Mouse (Mus musculus) CH12.LX (cell line): ENCODE measurements around the gene Sdsl. TPM values are rescaled to one million over a fixed set of nuclear protein-coding genes. Genes with fewer than 3 reads are reported as not detected.

Experiments used
- DNase-seq: peaks from one replicate; pipeline ENCODE4 v3.0.0-alpha.2; 2013; ENCODE audit errors: extremely low read depth
- H3K27ac ChIP-seq: 2 replicates; pipeline ENCODE4 v1.5.1; 2012; ENCODE audit warnings: low read depth, mild to moderate bottlenecking, control low read depth, moderate library complexity; ENCODE audit not compliant: insufficient read depth
- H3K27me3 ChIP-seq: replicated peaks from 2 replicates; pipeline ENCODE3; 2012; ENCODE audit warnings: inconsistent platforms
- H3K36me3 ChIP-seq, 2 experiments: replicated peaks in 1 of 2; 2 replicates each; pipeline versions ENCODE3 to v1.6.1; 2012; ENCODE audit warnings: inconsistent platforms in 1 of 2, low read length in 1 of 2, mild to moderate bottlenecking in 1 of 2, mixed read lengths in 1 of 2, moderate library complexity in 1 of 2; ENCODE audit not compliant: control insufficient read depth in 1 of 2, insufficient read depth in 1 of 2
- H3K4me1 ChIP-seq, 2 experiments: 2 replicates each; pipeline ENCODE4 v1.6.1; 2012; ENCODE audit warnings: inconsistent platforms in 1 of 2, moderate library complexity in 1 of 2; ENCODE audit not compliant: insufficient read depth in 2 of 2, control insufficient read depth in 1 of 2
- H3K4me2 ChIP-seq: 2 replicates; pipeline ENCODE4 v1.6.1; 2012; ENCODE audit warnings: low read depth, mild to moderate bottlenecking, control low read depth; ENCODE audit not compliant: poor library complexity, insufficient read depth, severe bottlenecking
- H3K4me3 ChIP-seq, 3 experiments: fragments of 150-350 bp in 1 of 3; sonication (generic) in 1 of 3; replicated peaks in 1 of 3; 2 replicates each; pipeline versions ENCODE3 to v1.5.1; 2011 to 2012; ENCODE audit warnings: low read depth in 2 of 3, low read length in 2 of 3, mild to moderate bottlenecking in 2 of 3, moderate library complexity in 2 of 3, control low read depth in 1 of 3, improper control_type of control experiment in 1 of 3, inconsistent platforms in 1 of 3, mixed read lengths in 1 of 3; ENCODE audit not compliant: poor library complexity in 1 of 3
- H3K79me2 ChIP-seq: replicated peaks from 2 replicates; pipeline ENCODE4 v1.6.1; 2012; ENCODE audit warnings: mild to moderate bottlenecking, moderate library complexity; ENCODE audit not compliant: control insufficient read depth, poor library complexity, insufficient read depth, severe bottlenecking; ENCODE audit errors: extremely low read depth
- H3K9ac ChIP-seq: 2 replicates; pipeline ENCODE4 v1.6.1; 2012; ENCODE audit warnings: low read depth, mild to moderate bottlenecking, control low read depth, moderate library complexity; ENCODE audit not compliant: insufficient read depth
- H3K9me3 ChIP-seq: replicated peaks from 2 replicates; pipeline ENCODE3; 2012; ENCODE audit warnings: low read length, inconsistent platforms, mixed read lengths
- BHLHE40 ChIP-seq: IDR thresholded peaks from 2 replicates; pipeline ENCODE4 v1.6.1; 2011; ENCODE audit warnings: mild to moderate bottlenecking, low read depth, low read length, improper control_type of control experiment
- CHD2 ChIP-seq: IDR thresholded peaks from 2 replicates; pipeline ENCODE4 v1.6.1; 2011; ENCODE audit warnings: low read length, improper control_type of control experiment
- CTCF ChIP-seq, 2 experiments: IDR thresholded peaks in 1 of 2; conservative IDR thresholded peaks in 1 of 2; 2 replicates each; pipeline ENCODE4 v1.5.1; 2011 to 2012; ENCODE audit warnings: low read depth in 2 of 2, low read length in 2 of 2, improper control_type of control experiment in 1 of 2, inconsistent platforms in 1 of 2, mild to moderate bottlenecking in 1 of 2, moderate library complexity in 1 of 2
- E2F4 ChIP-seq: IDR thresholded peaks from 2 replicates; pipeline ENCODE4 v1.6.1; 2011; ENCODE audit warnings: low read depth, low read length, improper control_type of control experiment; ENCODE audit not compliant: insufficient replicate concordance
- ELF1 ChIP-seq: IDR thresholded peaks from 2 replicates; pipeline ENCODE4 v1.6.1; 2014; ENCODE audit warnings: low read depth, mild to moderate bottlenecking, inconsistent platforms, low read length, improper control_type of control experiment
- EP300 ChIP-seq: IDR thresholded peaks from 2 replicates; pipeline ENCODE4 v1.6.1; 2011; ENCODE audit warnings: low read length, improper control_type of control experiment
- ETS1 ChIP-seq: conservative IDR thresholded peaks from 2 replicates; pipeline ENCODE4 v1.6.1; 2012; ENCODE audit warnings: low read depth, mild to moderate bottlenecking, inconsistent platforms, low read length, improper control_type of control experiment, moderate library complexity
- HCFC1 ChIP-seq: IDR thresholded peaks from 2 replicates; pipeline ENCODE4 v1.6.1; 2012; ENCODE audit warnings: low read depth, mild to moderate bottlenecking, inconsistent platforms, low read length, improper control_type of control experiment
- IRF4 ChIP-seq: IDR thresholded peaks from 2 replicates; pipeline ENCODE4 v1.6.1; 2014; ENCODE audit warnings: low read depth, mild to moderate bottlenecking, inconsistent platforms, low read length, improper control_type of control experiment
- JUN ChIP-seq: IDR thresholded peaks from 2 replicates; pipeline ENCODE4 v1.6.1; 2011; ENCODE audit warnings: low read depth, mild to moderate bottlenecking, low read length, improper control_type of control experiment, moderate library complexity; ENCODE audit not compliant: insufficient read depth
- JUND ChIP-seq: conservative IDR thresholded peaks from 2 replicates; pipeline ENCODE4 v1.6.1; 2011; ENCODE audit warnings: low read depth, low read length, improper control_type of control experiment
- KAT2A ChIP-seq: IDR thresholded peaks from 2 replicates; pipeline ENCODE4 v1.6.1; 2012; ENCODE audit warnings: low read length, improper control_type of control experiment, inconsistent platforms; ENCODE audit not compliant: insufficient replicate concordance
- MAFK ChIP-seq: IDR thresholded peaks from 2 replicates; pipeline ENCODE4 v1.6.1; 2011; ENCODE audit warnings: low read length, improper control_type of control experiment; ENCODE audit not compliant: insufficient replicate concordance
- MAZ ChIP-seq: IDR thresholded peaks from 2 replicates; pipeline ENCODE4 v1.6.1; 2012; ENCODE audit warnings: low read depth, mild to moderate bottlenecking, inconsistent platforms, low read length, improper control_type of control experiment, moderate library complexity
- MEF2A ChIP-seq: IDR thresholded peaks from 2 replicates; pipeline ENCODE4 v1.6.1; 2014; ENCODE audit warnings: low read depth, mild to moderate bottlenecking, inconsistent platforms, low read length, improper control_type of control experiment, borderline replicate concordance
- MYC ChIP-seq: IDR thresholded peaks from 2 replicates; pipeline ENCODE4 v1.6.1; 2011; ENCODE audit warnings: low read depth, mild to moderate bottlenecking, improper control_type of control experiment, low read length
- NELFE ChIP-seq: IDR thresholded peaks from 2 replicates; pipeline ENCODE4 v1.6.1; 2011; ENCODE audit warnings: low read depth, low read length, improper control_type of control experiment
- POLR2A ChIP-seq: IDR thresholded peaks from 2 replicates; pipeline ENCODE4 v1.6.1; 2011; ENCODE audit warnings: low read depth, mild to moderate bottlenecking, improper control_type of control experiment, low read length
- POLR2AphosphoS2 ChIP-seq: IDR thresholded peaks from 2 replicates; pipeline ENCODE4 v1.6.1; 2011; ENCODE audit warnings: low read depth, low read length, improper control_type of control experiment
- SIN3A ChIP-seq: IDR thresholded peaks from 2 replicates; pipeline ENCODE4 v1.6.1; 2012; ENCODE audit warnings: low read length, improper control_type of control experiment, inconsistent platforms
- TBP ChIP-seq: conservative IDR thresholded peaks from 2 replicates; pipeline ENCODE4 v1.6.1; 2011; ENCODE audit warnings: low read depth, low read length, improper control_type of control experiment
- TCF12 ChIP-seq: IDR thresholded peaks from 2 replicates; pipeline ENCODE4 v1.6.1; 2014; ENCODE audit warnings: low read depth, mild to moderate bottlenecking, inconsistent platforms, low read length, improper control_type of control experiment
- UBTF ChIP-seq: IDR thresholded peaks from 2 replicates; pipeline ENCODE4 v1.6.1; 2012; ENCODE audit warnings: low read depth, mild to moderate bottlenecking, inconsistent platforms, low read length, improper control_type of control experiment, moderate library complexity
- USF1 ChIP-seq: IDR thresholded peaks from 2 replicates; pipeline ENCODE4 v1.6.1; 2014; ENCODE audit warnings: low read depth, mild to moderate bottlenecking, inconsistent platforms, low read length, improper control_type of control experiment
- ZC3H11A ChIP-seq: IDR thresholded peaks from 2 replicates; pipeline ENCODE4 v1.6.1; 2012; ENCODE audit warnings: low read depth, mild to moderate bottlenecking, inconsistent platforms, low read length, improper control_type of control experiment
- ZKSCAN1 ChIP-seq: IDR thresholded peaks from 2 replicates; pipeline ENCODE4 v1.6.1; 2012; ENCODE audit warnings: low read depth, inconsistent platforms, low read length, improper control_type of control experiment, borderline replicate concordance
- ZNF384 ChIP-seq: IDR thresholded peaks from 2 replicates; pipeline ENCODE4 v1.6.1; 2012; ENCODE audit warnings: low read depth, low read length, improper control_type of control experiment, inconsistent platforms
- dilution Hi-C: fragments of 300-500 bp; cut with MboI; formaldehyde crosslinking; loops from 2 replicates; pipeline ENCODE4 v1.14.3; 2020; ENCODE audit warnings: low sequenced_read_pairs; ENCODE audit not compliant: extremely low pct_unique_long_range_greater_than_20kb, extremely low pct_ligation_motif_present
- in situ Hi-C: fragments of 300-500 bp; cut with MboI; formaldehyde crosslinking; loops from 3 replicates; pipeline ENCODE4 v1.14.3; 2019; ENCODE audit warnings: low sequenced_read_pairs, low pct_ligation_motif_present, low pct_unique_long_range_greater_than_20kb, mixed read lengths
- polyA plus RNA-seq: library from polyadenylated mRNA; unstranded; fragments of >175 nt; gene quantifications from 2 replicates; pipeline ENCODE4 v1.2.1, GENCODE M21; 2012; ENCODE audit warnings: low read depth; ENCODE audit not compliant: insufficient read length
- total RNA-seq, 2 experiments: library from RNA; depleted of rRNA; stranded (reverse); fragments of 300-350 nt in 1 of 2; fragments of >200 nt in 1 of 2; gene quantifications; 2 replicates each; pipeline ENCODE4 v1.2.3; 2012 to 2014

Sdsl gene
- total and polyA plus RNA-seq, 3 experiments = 0.37 to 4.0 TPM; not detected in 1

DNA sequence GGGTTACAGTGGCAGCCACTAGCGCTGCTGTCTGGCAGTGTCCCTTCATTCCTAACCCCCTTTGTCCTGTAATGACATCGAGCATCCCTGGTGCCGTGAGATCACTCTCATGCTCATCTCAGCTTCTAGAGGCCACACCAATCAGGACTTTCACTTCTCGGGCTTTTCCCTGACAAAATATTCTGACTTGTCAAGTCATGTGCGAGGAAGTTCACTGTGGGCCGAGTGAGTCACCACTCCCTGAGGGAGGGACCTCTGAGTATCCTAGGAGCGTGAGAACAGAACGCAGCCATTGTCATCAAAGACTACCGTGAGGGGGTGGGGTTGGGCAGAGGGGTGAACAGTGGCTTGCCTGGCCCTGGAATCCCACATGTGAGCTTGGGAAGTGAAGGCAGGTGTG lies 44.9 kb upstream of the Sdsl start (continued):
- TF ChIP-seq SIN3A = 0 out of 2 replicates have a peak, but pooled peaks have one; percentile 49

DNA sequence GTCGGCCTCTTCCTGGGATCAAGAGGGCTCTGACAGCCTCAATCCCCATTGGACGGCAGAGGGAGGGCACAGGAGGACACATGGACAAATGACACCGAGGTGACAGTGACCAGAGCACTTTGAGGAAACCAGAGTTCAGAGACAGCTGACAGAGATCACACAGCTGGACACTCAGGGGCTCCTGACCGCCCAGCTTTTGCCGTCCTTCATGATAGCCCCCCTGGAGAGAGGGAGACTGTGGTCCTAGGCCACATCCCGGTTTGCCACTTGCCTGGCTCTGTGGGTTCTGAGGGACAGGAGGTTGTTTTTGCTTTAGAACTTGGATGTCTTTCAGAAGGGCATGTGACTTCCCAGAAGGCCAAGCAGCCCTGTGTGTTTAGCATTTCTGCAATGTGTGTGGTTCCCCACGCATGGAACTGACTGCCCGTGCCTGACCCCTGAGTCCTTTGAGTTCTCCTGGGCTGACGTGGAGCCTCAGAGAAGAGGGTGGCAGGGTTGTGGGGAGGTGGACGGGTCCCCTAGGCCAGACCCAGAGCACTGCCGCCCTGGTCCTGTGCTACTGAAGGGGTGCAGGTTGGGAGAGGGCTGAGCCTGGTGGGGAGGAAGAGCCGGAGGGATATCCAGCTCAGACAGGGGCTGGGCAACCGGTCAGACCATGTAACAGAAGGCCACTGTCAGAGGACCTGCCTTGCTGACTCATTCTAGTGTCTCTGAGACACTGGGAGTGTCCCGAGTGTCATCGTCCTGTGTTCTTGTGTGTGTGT lies 43.8 kb upstream of the Sdsl start:
- Histone ChIP-seq H3K4me3 (peak overlapping the region in 1 of 3 experiments; percentile 26), H3K9me3 (no peaks in the 10 kb centered on the region), H3K4me1 (peaks cover 23 to 66% of the 10 kb centered on the region in 2 experiments), H3K27me3 (no peaks in the 10 kb centered on the region), H3K36me3 (peaks cover 0 to 36% of the 10 kb centered on the region in 2 experiments), H3K79me2 (no peaks in the 10 kb centered on the region), H3K27ac (0 out of 2 replicates have a peak overlapping the region, but pooled peaks have one; percentile 2), H3K9ac (no peak overlapping the region), H3K4me2 (no peak overlapping the region)
- in situ Hi-C loops = loop anchor here (5.0 to 25.0 kb wide), 2 partner anchors 91 to 196 kb away; partner anchors contain the start of gene Dtx1
- dilution Hi-C loops = no loop called here
- no peak for DNase-seq
- TF ChIP-seq MAFK = no peak
- TF ChIP-seq NELFE = no peak
- peak; percentile 42 for TF ChIP-seq BHLHE40
- no peak for TF ChIP-seq EP300
- TF ChIP-seq MEF2A = no peak
- TF ChIP-seq POLR2A = no peak
- peak; percentile 73 for TF ChIP-seq IRF4
- peak; percentile 33; the same call in 1 of the 2 replicates for TF ChIP-seq MAZ
- peak; percentile 4; the same call in 1 of the 2 replicates for TF ChIP-seq TCF12
- no peak for TF ChIP-seq TBP
- TF ChIP-seq ETS1 = peak; percentile 33; the same call in 1 of the 2 replicates
- no peak for TF ChIP-seq MYC
- TF ChIP-seq USF1 = 0 out of 2 replicates have a peak, but pooled peaks have one; percentile 5
- no peak for TF ChIP-seq ZNF384
- TF ChIP-seq JUN = no peak
- no peak for TF ChIP-seq UBTF

GRCm38 (mm10) chr5:120515451-120515850 lies 42.8 kb upstream of the Sdsl start:
- Histone ChIP-seq H3K79me2 (no peaks in the 10 kb centered on the region), H3K4me1 (peaks cover 23 to 69% of the 10 kb centered on the region in 2 experiments), H3K9me3 (no peaks in the 10 kb centered on the region), H3K4me3 (no peak overlapping the region)
- dilution Hi-C loops = no loop called here
- TF ChIP-seq KAT2A (no peak), HCFC1 (no peak), JUND (no peak), POLR2AphosphoS2 (no peak), NELFE (no peak), IRF4 (no peak), ZC3H11A (no peak), TCF12 (no peak), ZKSCAN1 (no peak), CHD2 (no peak), POLR2A (no peak), E2F4 (no peak), EP300 (no peak), SIN3A (no peak), ELF1 (no peak), MAZ (no peak), CTCF (conservative IDR thresholded peaks at IDR 0.05 in 1 of 2, IDR thresholded peaks at IDR 0.05 in 1 of 2; ENCODE audit: low read depth in 2 of 2, low read length in 2 of 2) (no peak; a peak in 1 of 4 replicates), JUN (no peak), MYC (no peak), ETS1 (no peak)
- TF ChIP-seq, all 38 proteins: peak for 0
- Histone ChIP-seq H3K9ac (no peak overlapping the region), H3K27ac (no peak overlapping the region), H3K4me2 (no peak overlapping the region), H3K36me3 (peaks cover 0 to 27% of the 10 kb centered on the region in 2 experiments), H3K27me3 (no peaks in the 10 kb centered on the region)
- in situ Hi-C loops = loop anchor here (5.0 to 25.0 kb wide), 2 partner anchors 92 to 197 kb away; partner anchors contain the start of gene Dtx1
- no peak for DNase-seq
